Mouse (Mus musculus): ENCODE results near the gene Neurl1b. TPM values are rescaled to one million over a fixed set of nuclear protein-coding genes. Genes with fewer than 3 reads are reported as not detected.
A peak's percentile ranks its signal among the peaks of the same experiment; 100 is the strongest.

Gene Neurl1b
- total and polyA plus RNA-seq, 3 experiments, result 0.12 to 0.28 TPM; not detected in 1

- Histone ChIP-seq H3K27ac (ENCODE audit: control insufficient read depth, low read depth, low read length) (peak overlapping the region; percentile 64), H3K79me2 (ENCODE audit: control insufficient read depth, insufficient read depth, low read length, poor library complexity) (no peaks in the 10 kb centered on the region), H3K4me3 (ENCODE audit: control insufficient read depth in 1 of 2, insufficient read depth in 1 of 2, low read depth in 2 of 2, low read length in 2 of 2) (no peak overlapping the region), H3K9ac (ENCODE audit: control insufficient read depth, low read depth, low read length, poor library complexity, severe bottlenecking) (no peak overlapping the region), H3K27me3 (ENCODE audit: control insufficient read depth in 1 of 2, insufficient read depth in 2 of 2, low read length in 2 of 2) (peaks cover 0 to 9% of the 10 kb centered on the region in 2 experiments; a peak in 2 of 4 replicates), H3K9me3 (replicated peaks; ENCODE audit: insufficient read depth, low read length) (no peaks in the 10 kb centered on the region), H3K36me3 (ENCODE audit: control insufficient read depth in 1 of 2, insufficient read depth in 2 of 2, low read length in 2 of 2) (peaks cover 0 to 18% of the 10 kb centered on the region in 2 experiments; a peak in 2 of 4 replicates), H3K4me1 (ENCODE audit: control insufficient read depth in 1 of 2, insufficient read depth in 2 of 2, low read length in 2 of 2) (peaks cover 13 to 37% of the 10 kb centered on the region in 2 experiments)
- peak; percentile 93 for DNase-seq (ENCODE audit: low read depth, low spot score)
- TF ChIP-seq KAT2A (conservative IDR thresholded peaks at IDR 0.05; ENCODE audit: low read depth, low read length), result no peak
- no peak for TF ChIP-seq POLR2AphosphoS5 (IDR thresholded peaks at IDR 0.05; ENCODE audit: borderline replicate concordance, low read depth, low read length)
- TF ChIP-seq POLR2AphosphoS2 (IDR thresholded peaks at IDR 0.05; ENCODE audit: low read length), result no peak
- no peak for TF ChIP-seq NELFE (IDR thresholded peaks at IDR 0.05; ENCODE audit: low read depth, low read length)
- TF ChIP-seq ZMIZ1 (IDR thresholded peaks at IDR 0.05; ENCODE audit: low read depth, low read length), result no peak
- peak; percentile 14; the same call in 1 of the 2 replicates for TF ChIP-seq BHLHE40 (IDR thresholded peaks at IDR 0.05; ENCODE audit: borderline replicate concordance, low read depth, low read length)
- TF ChIP-seq JUND (IDR thresholded peaks at IDR 0.05; ENCODE audit: low read depth, low read length), result no peak
- TF ChIP-seq MYC (IDR thresholded peaks at IDR 0.05; ENCODE audit: low read depth, low read length), result no peak
- peak; percentile 96 for TF ChIP-seq GATA1 (IDR thresholded peaks at IDR 0.05; ENCODE audit: low read depth, low read length)
- TF ChIP-seq POLR2A (IDR thresholded peaks at IDR 0.05; ENCODE audit: control insufficient read depth in 1 of 2, insufficient read depth in 1 of 2, low read depth in 1 of 2, low read length in 2 of 2, poor library complexity in 1 of 2), result no peak
- no peak for TF ChIP-seq SMC3 (IDR thresholded peaks at IDR 0.05; ENCODE audit: low read depth, low read length)
- TF ChIP-seq RAD21 (IDR thresholded peaks at IDR 0.05; ENCODE audit: low read depth, low read length), result no peak
- peak; percentile 83 for TF ChIP-seq TCF12 (IDR thresholded peaks at IDR 0.05; ENCODE audit: low read depth, low read length)
- TF ChIP-seq ZC3H11A (IDR thresholded peaks at IDR 0.05; ENCODE audit: low read depth, low read length), result no peak
- TF ChIP-seq MAX (IDR thresholded peaks at IDR 0.05; ENCODE audit: low read length), result no peak
- peak; percentile 84 to 88 for TF ChIP-seq EP300 (IDR thresholded peaks at IDR 0.05; ENCODE audit: low read depth in 1 of 2, low read length in 2 of 2)
- TF ChIP-seq MAZ (IDR thresholded peaks at IDR 0.05; ENCODE audit: low read depth, low read length), result peak; percentile 56; the same call in 1 of the 2 replicates
- TF ChIP-seq CHD1 (IDR thresholded peaks at IDR 0.05; ENCODE audit: low read depth, low read length), result no peak
- no peak for TF ChIP-seq UBTF (IDR thresholded peaks at IDR 0.05; ENCODE audit: borderline replicate concordance, insufficient read depth, low read depth, low read length)
- no peak for TF ChIP-seq USF1 (IDR thresholded peaks at IDR 0.05; ENCODE audit: low read depth, low read length)
- TF ChIP-seq CTCF (IDR thresholded peaks at IDR 0.05 in 2 of 3, conservative IDR thresholded peaks at IDR 0.05 in 1 of 3; ENCODE audit: control insufficient read depth in 1 of 3, insufficient read depth in 1 of 3, low read depth in 2 of 3, low read length in 3 of 3, poor library complexity in 1 of 3, severe bottlenecking in 1 of 3), result no peak
- peak; percentile 68 for TF ChIP-seq TAL1 (IDR thresholded peaks at IDR 0.05; ENCODE audit: low read length)
- no peak for TF ChIP-seq NRF1 (IDR thresholded peaks at IDR 0.05; ENCODE audit: insufficient read depth, low read depth, low read length, poor library complexity, severe bottlenecking)
- no peak for TF ChIP-seq MAFK (IDR thresholded peaks at IDR 0.05; ENCODE audit: borderline replicate concordance, low read depth, low read length)
- TF ChIP-seq TBP (IDR thresholded peaks at IDR 0.05; ENCODE audit: low read depth, low read length), result peak; percentile 60
- TF ChIP-seq MEF2A (IDR thresholded peaks at IDR 0.05; ENCODE audit: extremely low read depth, insufficient replicate concordance, low read depth, low read length, poor library complexity, severe bottlenecking), result no peak
- no peak for TF ChIP-seq GABPA (IDR thresholded peaks at IDR 0.05; ENCODE audit: low read depth, low read length)
- TF ChIP-seq ZKSCAN1 (IDR thresholded peaks at IDR 0.05; ENCODE audit: low read depth, low read length), result no peak
- TF ChIP-seq CHD2 (IDR thresholded peaks at IDR 0.05; ENCODE audit: low read length), result no peak
- TF ChIP-seq MXI1 (IDR thresholded peaks at IDR 0.05; ENCODE audit: low read depth, low read length), result no peak
- no peak for TF ChIP-seq ELF1 (IDR thresholded peaks at IDR 0.05; ENCODE audit: low read depth, low read length)
- no peak for TF ChIP-seq ZNF384 (IDR thresholded peaks at IDR 0.05; ENCODE audit: low read depth, low read length)
- peak; percentile 99 for TF ChIP-seq ETS1 (IDR thresholded peaks at IDR 0.05; ENCODE audit: low read depth, low read length)
- no peak for TF ChIP-seq USF2 (IDR thresholded peaks at IDR 0.05; ENCODE audit: borderline replicate concordance in 1 of 2, insufficient read depth in 1 of 2, low read depth in 1 of 2, low read length in 2 of 2)
- TF ChIP-seq E2F4 (IDR thresholded peaks at IDR 0.05; ENCODE audit: borderline replicate concordance, low read depth, low read length), result no peak
- peak; percentile 77 for TF ChIP-seq RCOR1 (IDR thresholded peaks at IDR 0.05; ENCODE audit: low read depth, low read length)
- TF ChIP-seq MYB (IDR thresholded peaks at IDR 0.05; ENCODE audit: low read depth, low read length), result peak; percentile 74; the same call in 1 of the 2 replicates
Observed at GRCm38 (mm10) chr17:26368336-26368992, 46.2 kb upstream of the Neurl1b start.
